Mouse (Mus musculus) gastrocnemius, adult 8-10 months (tissue): Measurements from ENCODE around the gene Acot4. TPM values are rescaled to one million over a fixed set of nuclear protein-coding genes. Genes with fewer than 3 reads are reported as not detected.
"Not testable (repeated sequence)": the region's sequence is repeated elsewhere in the genome, so short reads cannot be mapped to it uniquely, and the experiment has no call there.

ENCODE experiments used
- DNase-seq, 2 experiments: peaks; one replicate each; pipeline ENCODE4 v3.0.0; 2022; ENCODE audit warnings: low spot score in 2 of 2
- total RNA-seq, 4 experiments: library from RNA; stranded (reverse); gene quantifications; 2 replicates each; pipeline ENCODE4 v1.2.4; 2022

Gene Acot4
- total RNA-seq, 4 experiments from 2014 or later: 0.07 to 0.16 (median 0.16) TPM; not detected in 1

DNA sequence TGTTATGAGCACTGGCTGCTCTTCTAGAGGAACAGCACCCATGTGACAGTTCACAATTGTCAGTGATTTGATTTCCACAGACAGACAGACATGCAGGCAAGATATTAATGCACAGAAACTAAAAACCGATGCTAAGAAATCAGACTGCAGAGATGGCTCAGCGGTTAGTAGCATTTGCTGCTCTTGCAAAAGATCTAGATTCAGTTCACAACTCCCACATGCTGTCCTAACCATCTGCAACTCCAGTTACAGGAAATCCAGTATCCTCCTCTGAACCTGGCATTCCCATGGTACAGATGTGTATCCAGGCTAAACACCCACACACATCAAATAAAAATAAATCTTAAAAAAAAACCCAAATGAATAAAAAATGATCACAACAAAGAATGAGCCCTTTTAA, 33.5 kb downstream of the Acot4 start:
- no peak for DNase-seq

DNA sequence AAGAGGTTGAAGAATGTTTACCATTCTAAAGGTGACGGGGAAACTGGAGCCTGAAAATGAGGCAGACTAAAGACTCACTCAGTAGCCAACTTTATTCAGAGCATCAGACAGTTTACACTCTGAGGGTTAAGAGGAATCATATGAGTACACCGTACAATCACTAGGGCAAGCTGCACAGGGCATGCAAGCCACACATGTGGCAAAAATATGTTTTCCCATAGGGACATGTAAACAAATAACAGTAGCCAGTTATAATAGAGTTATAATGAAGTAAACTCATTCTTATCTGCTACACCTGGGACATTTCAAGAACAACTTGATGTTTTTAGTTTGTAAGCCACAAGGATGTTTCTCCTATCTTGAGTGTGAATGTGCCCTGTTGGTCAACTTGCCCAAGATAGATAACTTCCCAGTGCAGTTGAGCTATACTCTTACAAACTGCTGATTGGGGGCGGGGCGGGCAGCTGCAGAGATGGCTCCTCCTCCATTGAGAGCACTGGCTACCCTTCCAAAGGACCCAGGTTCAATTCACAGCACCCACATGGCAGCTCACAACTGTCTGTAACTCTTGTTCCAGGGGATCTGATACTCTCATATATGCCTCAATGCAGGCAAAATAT, 39.3 kb downstream of the Acot4 start:
- DNase-seq: no peak

DNA sequence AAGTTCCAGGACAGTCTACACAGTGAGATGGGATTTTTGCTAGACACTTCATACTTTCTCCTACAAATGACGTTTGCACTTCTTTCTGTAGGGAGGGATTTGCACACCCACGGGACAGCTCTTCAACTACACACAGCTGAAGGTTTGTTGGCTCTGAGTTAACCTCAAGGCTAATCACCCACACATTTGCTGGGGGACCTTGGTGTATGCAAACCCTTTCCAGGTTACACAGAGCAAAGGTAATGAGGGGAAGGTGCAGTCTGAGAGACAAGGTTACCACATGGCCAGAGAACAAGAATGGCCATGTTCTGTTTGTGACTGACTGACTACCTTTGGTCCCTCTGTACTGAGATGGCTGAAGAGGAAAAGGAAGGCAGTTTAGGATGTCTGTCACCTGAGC, 45.7 kb downstream of the Acot4 start:
- DNase-seq: no peak

DNA sequence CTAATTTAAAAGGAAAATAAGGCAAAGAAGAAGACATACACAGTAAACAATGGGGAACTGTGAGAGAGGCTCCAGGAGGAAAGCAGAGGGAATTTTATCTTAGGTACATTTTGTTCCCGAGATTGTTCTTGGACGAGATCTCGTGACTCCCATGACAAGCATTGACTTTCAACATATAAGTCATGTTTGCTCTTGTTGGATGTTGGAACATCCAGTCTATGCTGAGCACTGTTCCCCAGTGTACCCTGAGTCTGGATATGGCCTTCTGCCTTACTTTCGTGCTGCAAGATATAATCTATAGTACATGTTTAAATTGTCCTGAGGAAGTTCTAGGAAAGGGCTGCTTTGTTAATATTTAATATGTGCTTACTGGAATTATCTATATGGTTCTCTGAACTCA, 46.4 kb downstream of the Acot4 start:
- no peak for DNase-seq

DNA sequence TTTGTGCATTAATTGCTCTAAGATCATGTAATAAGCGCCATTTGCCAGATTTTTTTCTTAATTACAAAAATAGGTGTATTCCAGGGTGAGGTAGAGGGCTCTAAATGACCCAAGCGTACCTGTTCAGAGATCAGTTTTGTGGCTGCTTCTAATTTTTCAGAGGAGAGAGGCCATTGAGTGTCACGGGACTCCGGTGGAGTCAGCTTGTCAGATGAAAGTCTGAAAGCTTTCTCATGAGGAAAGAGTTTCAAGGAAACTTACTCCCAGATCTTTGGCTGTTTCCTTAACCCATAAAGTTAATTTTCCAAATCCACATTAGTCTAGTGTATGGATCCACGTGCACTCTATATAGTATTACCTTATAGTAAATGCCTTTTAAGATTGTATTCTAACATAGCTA, 56.5 kb downstream of the Acot4 start:
- not testable (repeated sequence) for DNase-seq

Other genes with a start within 250 kb of the Acot4 start
- 10 to 100 TPM; 14.0 to 18.2 (median 16.4) TPM for gene Numb, start 116.4 kb upstream of the Acot4 start, total RNA-seq
- gene Riox1, start 87.8 kb upstream of the Acot4 start, total RNA-seq: 1 to 10 TPM; 2.8 to 4.0 (median 3.3) TPM
- gene Heatr4, start 53.5 kb upstream of the Acot4 start, total RNA-seq: not detected
- 10 to 100 TPM; 14.9 to 20.7 (median 17.2) TPM for gene Acot2, start 50.5 kb upstream of the Acot4 start, total RNA-seq
- gene Acot1, start 28.9 kb upstream of the Acot4 start, total RNA-seq: 1 to 10 TPM; 2.5 to 5.3 (median 3.4) TPM
- gene Gm49366, start 556 bp downstream of the Acot4 start, total RNA-seq: not detected
- not detected for gene Acot3, start 13.8 kb downstream of the Acot4 start, total RNA-seq
- under 1 TPM in 2 of 4 experiments, not detected in 2; 0.22 TPM for gene Acot5, start 30.9 kb downstream of the Acot4 start, total RNA-seq
- gene Acot6, start 62.3 kb downstream of the Acot4 start, total RNA-seq: 1 to 10 TPM; 1.9 to 3.2 (median 2.3) TPM
- gene Dnal1, start 76.0 kb downstream of the Acot4 start, total RNA-seq: 1 to 10 TPM; 6.0 to 8.3 (median 6.9) TPM
- gene Pnma1, start 110.1 kb downstream of the Acot4 start, total RNA-seq: under 1 TPM in 3 of 4 experiments, not detected in 1; 0.10 to 0.17 (median 0.16) TPM
- 1 to 10 TPM; 5.7 to 9.1 (median 7.4) TPM for gene Elmsan1, start 180.5 kb downstream of the Acot4 start, total RNA-seq
- gene Ptgr2, start 246.9 kb downstream of the Acot4 start, total RNA-seq: 10 to 100 TPM; 63.8 to 69.8 (median 65.0) TPM